Mouse (Mus musculus): ENCODE results near the gene Foxf1. TPM values are rescaled to one million over a fixed set of nuclear protein-coding genes. Genes with fewer than 3 reads are reported as not detected.

Foxf1 gene
- total and polyA plus RNA-seq, 3 experiments, result 0.11 TPM; not detected in 2

DNA sequence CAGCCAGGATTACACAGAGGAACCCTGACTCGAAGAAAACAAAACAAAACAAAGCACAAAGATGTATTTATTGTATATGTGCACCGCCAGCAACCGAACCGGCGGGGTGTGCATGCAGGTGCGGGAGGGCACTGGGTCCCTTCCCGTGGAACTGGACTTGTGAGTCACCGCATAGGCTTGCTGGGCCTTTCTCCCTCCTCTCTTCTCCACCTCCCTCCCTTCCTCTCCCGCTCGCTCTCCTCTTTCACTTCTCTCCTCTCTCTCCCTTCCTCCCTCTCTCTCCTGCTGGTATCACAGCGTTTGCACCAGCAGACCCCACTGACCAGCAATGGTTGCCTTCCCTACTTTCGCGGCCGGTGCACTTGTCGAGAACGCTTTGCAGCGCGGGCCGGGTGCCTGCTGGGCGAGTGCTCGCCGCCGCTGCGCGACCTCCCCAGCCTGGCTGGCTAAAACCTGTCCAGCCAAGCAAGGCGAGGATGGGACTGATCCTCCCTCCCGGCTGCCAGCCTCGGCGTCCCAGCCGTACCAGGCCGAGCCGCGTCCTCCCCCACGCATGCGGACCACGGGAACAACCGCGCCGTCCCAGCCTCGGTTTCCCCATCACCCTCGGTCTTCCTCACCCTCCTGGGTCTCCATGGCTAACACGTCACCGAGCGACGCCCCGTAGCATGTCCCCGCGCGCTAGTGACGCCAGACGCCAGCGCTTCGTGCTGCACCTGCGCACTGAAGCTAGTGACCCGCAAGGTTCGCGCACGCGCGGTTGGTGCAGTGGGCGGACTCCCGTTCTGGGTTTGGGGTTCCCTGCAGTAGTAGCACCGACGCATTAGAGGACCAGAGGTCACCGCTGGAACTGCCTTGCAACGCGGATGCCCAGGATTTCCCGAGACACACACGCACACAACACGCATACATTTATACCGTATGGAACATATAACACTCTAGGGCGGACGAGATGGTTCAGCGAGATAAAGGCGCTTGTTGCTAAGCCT, 23.8 kb downstream of the Foxf1 start, which contains the start of gene Mthfsd:
Mthfsd (minus strand) TSS at position 725 of the 989 bp plus-strand sequence.
- Histone ChIP-seq H3K4me3 (ENCODE audit: low read depth, low read length) (peak within 1 kb of the TSS; percentile 100), H3K9me3 (replicated peaks) (no peaks in the 10 kb centered on the region), H3K36me3 (replicated peaks) (peaks cover 41% of the 10 kb centered on the region), H3K4me1 (ENCODE audit: insufficient read depth, low read depth, low read length) (peaks cover 51% of the 10 kb centered on the region), H3K27me3 (ENCODE audit: insufficient read depth, low read length) (no peaks in the 10 kb centered on the region)
- DNase-seq (ENCODE audit: low spot score) (peak; percentile 95), ATAC-seq (ENCODE audit: extremely low read depth, insufficient number of reproducible peaks, low FRiP score, poor library complexity, severe bottlenecking) (peak; percentile 84)
- TF ChIP-seq GATA1 (IDR thresholded peaks at IDR 0.05; ENCODE audit: borderline replicate concordance, low read length) (no peak), POLR2AphosphoS5 (IDR thresholded peaks at IDR 0.05; ENCODE audit: insufficient replicate concordance, low read depth, low read length) (no peak), TAL1 (conservative IDR thresholded peaks at IDR 0.05; ENCODE audit: low read depth, low read length) (no peak), GATA2 (IDR thresholded peaks at IDR 0.05; ENCODE audit: borderline replicate concordance, low read depth, low read length) (no peak), CTCF (IDR thresholded peaks at IDR 0.05; ENCODE audit: low read depth, low read length) (no peak)

DNA sequence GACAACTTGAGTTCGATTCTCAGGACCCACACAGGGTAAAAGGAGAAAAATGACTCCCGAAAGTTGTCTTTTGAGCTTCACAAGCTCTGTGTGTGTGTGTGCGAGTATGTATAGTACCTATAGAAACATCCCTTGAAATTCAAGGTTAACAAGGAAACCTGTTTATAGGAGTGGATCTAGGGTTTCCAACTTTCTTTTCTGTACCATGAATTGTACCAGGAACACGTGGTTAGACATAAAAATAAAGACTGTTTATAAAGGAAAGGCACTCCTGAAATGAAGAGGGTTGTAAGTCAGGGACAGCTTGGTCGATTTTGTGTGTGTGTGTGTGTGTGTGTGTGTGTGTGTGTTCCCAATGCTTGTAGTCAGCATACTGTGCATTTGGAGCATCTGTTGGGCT, 24.5 kb downstream of the Foxf1 start:
- Histone ChIP-seq H3K36me3 (replicated peaks) (peaks cover 34% of the 10 kb centered on the region), H3K4me1 (ENCODE audit: insufficient read depth, low read depth, low read length) (peaks cover 47% of the 10 kb centered on the region), H3K4me3 (ENCODE audit: low read depth, low read length) (peak overlapping the region; percentile 100), H3K9me3 (replicated peaks) (no peaks in the 10 kb centered on the region), H3K27me3 (ENCODE audit: insufficient read depth, low read length) (no peaks in the 10 kb centered on the region)
- ATAC-seq (ENCODE audit: extremely low read depth, insufficient number of reproducible peaks, low FRiP score, poor library complexity, severe bottlenecking) (no peak), DNase-seq (ENCODE audit: low spot score) (no peak)
- TF ChIP-seq GATA2 (IDR thresholded peaks at IDR 0.05; ENCODE audit: borderline replicate concordance, low read depth, low read length) (no peak), CTCF (IDR thresholded peaks at IDR 0.05; ENCODE audit: low read depth, low read length) (no peak), POLR2AphosphoS5 (IDR thresholded peaks at IDR 0.05; ENCODE audit: insufficient replicate concordance, low read depth, low read length) (no peak), GATA1 (IDR thresholded peaks at IDR 0.05; ENCODE audit: borderline replicate concordance, low read length) (no peak), TAL1 (conservative IDR thresholded peaks at IDR 0.05; ENCODE audit: low read depth, low read length) (no peak)

DNA sequence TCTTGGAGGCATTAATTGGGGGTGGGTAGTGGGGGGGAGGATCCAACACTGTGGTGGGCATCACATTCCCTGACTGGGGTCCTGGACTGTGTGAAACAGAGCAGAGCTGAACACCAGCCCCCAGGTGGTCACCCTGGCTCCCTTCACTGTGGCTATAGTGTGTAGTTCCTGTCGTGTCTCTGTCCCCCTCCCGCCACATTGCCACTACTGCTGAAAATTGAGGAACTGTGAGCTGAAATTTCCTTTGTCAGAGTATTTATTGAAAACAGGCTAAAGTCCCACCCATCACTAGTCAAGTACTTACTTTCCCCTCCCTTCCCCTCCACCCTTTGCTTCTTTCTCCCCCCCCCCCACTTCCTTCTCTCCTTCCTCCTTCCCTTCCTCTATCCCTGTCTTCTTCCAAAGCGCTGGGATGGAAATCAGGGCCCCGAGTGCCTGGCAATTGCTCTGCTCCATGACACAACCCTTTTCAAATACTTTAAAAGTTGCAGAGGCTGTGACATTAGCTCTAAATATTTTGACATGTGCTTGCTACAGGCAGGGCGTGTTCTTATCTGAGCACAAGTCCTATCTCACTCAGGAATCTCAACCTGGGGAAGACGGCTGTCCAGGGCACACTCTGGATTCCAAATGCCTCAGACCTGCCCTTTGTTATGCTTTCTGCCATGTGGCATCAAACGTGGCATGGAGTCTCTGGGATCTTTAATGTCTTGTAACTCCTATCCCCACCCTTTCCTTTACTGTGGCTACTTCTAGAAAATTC, 27.1 kb downstream of the Foxf1 start:
- Histone ChIP-seq H3K9me3 (replicated peaks) (peaks cover 15% of the 10 kb centered on the region), H3K4me3 (ENCODE audit: low read depth, low read length) (no peak overlapping the region), H3K36me3 (replicated peaks) (peaks cover 8% of the 10 kb centered on the region), H3K27me3 (ENCODE audit: insufficient read depth, low read length) (no peaks in the 10 kb centered on the region), H3K4me1 (ENCODE audit: insufficient read depth, low read depth, low read length) (peaks cover 28% of the 10 kb centered on the region)
- DNase-seq (ENCODE audit: low spot score) (no peak), ATAC-seq (ENCODE audit: extremely low read depth, insufficient number of reproducible peaks, low FRiP score, poor library complexity, severe bottlenecking) (no peak)
- TF ChIP-seq TAL1 (conservative IDR thresholded peaks at IDR 0.05; ENCODE audit: low read depth, low read length) (no peak), GATA1 (IDR thresholded peaks at IDR 0.05; ENCODE audit: borderline replicate concordance, low read length) (no peak), POLR2AphosphoS5 (IDR thresholded peaks at IDR 0.05; ENCODE audit: insufficient replicate concordance, low read depth, low read length) (no peak), GATA2 (IDR thresholded peaks at IDR 0.05; ENCODE audit: borderline replicate concordance, low read depth, low read length) (no peak), CTCF (IDR thresholded peaks at IDR 0.05; ENCODE audit: low read depth, low read length) (no peak)

DNA sequence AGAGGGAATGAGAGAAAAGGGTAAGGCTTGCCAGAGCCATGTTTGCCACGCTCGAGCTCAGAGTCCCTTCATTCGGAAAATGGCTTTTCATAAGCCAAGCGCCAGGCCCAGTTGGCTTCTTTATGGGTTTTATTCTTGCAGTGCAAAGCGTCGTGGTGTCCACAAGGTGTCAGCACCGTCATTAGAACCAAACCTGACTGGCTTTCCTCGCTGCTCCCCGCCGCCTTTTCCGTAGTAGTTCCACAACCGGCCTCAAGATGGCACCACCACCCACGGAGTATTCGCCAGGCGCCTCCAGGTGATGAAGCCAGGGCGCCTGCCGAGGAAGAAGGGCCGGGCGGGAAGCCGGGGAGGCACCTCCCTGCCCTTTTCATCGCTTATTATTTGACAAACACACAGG, 29.1 kb downstream of the Foxf1 start:
- peaks cover 34% of the 10 kb centered on the region for H3K9me3 ChIP-seq (replicated peaks)
- H3K4me1 ChIP-seq (ENCODE audit: insufficient read depth, low read depth, low read length), result peaks cover 17% of the 10 kb centered on the region
- no peak overlapping the region; the same call in 1 of the 2 replicates for H3K4me3 ChIP-seq (ENCODE audit: low read depth, low read length)
- peak; percentile 76 for ATAC-seq (ENCODE audit: extremely low read depth, insufficient number of reproducible peaks, low FRiP score, poor library complexity, severe bottlenecking)
- DNase-seq (ENCODE audit: low spot score), result peak; percentile 75
- H3K27me3 ChIP-seq (ENCODE audit: insufficient read depth, low read length), result no peaks in the 10 kb centered on the region
- TF ChIP-seq CTCF (IDR thresholded peaks at IDR 0.05; ENCODE audit: low read depth, low read length) (peak; percentile 64), POLR2AphosphoS5 (IDR thresholded peaks at IDR 0.05; ENCODE audit: insufficient replicate concordance, low read depth, low read length) (no peak), GATA2 (IDR thresholded peaks at IDR 0.05; ENCODE audit: borderline replicate concordance, low read depth, low read length) (no peak), TAL1 (conservative IDR thresholded peaks at IDR 0.05; ENCODE audit: low read depth, low read length) (no peak), GATA1 (IDR thresholded peaks at IDR 0.05; ENCODE audit: borderline replicate concordance, low read length) (no peak)
- H3K36me3 ChIP-seq (replicated peaks), result no peaks in the 10 kb centered on the region

DNA sequence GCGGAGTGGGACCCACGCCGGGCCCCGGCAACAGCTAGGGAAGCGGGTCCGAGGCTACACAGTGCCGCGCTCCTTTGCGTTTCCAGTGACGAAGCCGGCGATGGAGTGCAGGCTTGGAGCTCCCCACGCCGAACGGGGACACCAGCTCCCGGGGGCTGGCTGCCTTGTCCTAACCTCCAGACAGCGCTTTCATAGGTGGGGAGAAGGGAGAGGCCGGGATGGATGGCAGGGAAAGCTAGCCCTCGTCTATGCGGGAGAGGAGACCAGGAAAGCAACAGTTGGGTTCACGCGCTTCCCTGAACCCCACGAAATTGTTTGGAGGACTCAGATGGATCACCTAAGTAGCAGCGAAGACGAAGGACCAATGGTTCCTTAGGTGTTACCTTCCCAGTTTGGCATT, 30.9 kb downstream of the Foxf1 start:
- ATAC-seq (ENCODE audit: extremely low read depth, insufficient number of reproducible peaks, low FRiP score, poor library complexity, severe bottlenecking), result no peak
- H3K27me3 ChIP-seq (ENCODE audit: insufficient read depth, low read length), result no peaks in the 10 kb centered on the region

More for the DNA sequence above, 30.9 kb downstream of the Foxf1 start:
- DNase-seq (ENCODE audit: low spot score), result no peak
- Histone ChIP-seq H3K9me3 (replicated peaks) (peaks cover 44% of the 10 kb centered on the region), H3K4me3 (ENCODE audit: low read depth, low read length) (no peak overlapping the region), H3K36me3 (replicated peaks) (no peaks in the 10 kb centered on the region), H3K4me1 (ENCODE audit: insufficient read depth, low read depth, low read length) (peaks cover 5% of the 10 kb centered on the region)
- TF ChIP-seq GATA1 (IDR thresholded peaks at IDR 0.05; ENCODE audit: borderline replicate concordance, low read length), result no peak
- no peak for TF ChIP-seq TAL1 (conservative IDR thresholded peaks at IDR 0.05; ENCODE audit: low read depth, low read length)
- no peak for TF ChIP-seq CTCF (IDR thresholded peaks at IDR 0.05; ENCODE audit: low read depth, low read length)
- no peak for TF ChIP-seq POLR2AphosphoS5 (IDR thresholded peaks at IDR 0.05; ENCODE audit: insufficient replicate concordance, low read depth, low read length)
- no peak for TF ChIP-seq GATA2 (IDR thresholded peaks at IDR 0.05; ENCODE audit: borderline replicate concordance, low read depth, low read length)
